Mouse (Mus musculus): ENCODE measurements around the gene Pde10a.
"Not testable (repeated sequence)": the region's sequence is repeated elsewhere in the genome, so short reads cannot be mapped to it uniquely, and the experiment has no call there.

The Pde10a gene

DNA sequence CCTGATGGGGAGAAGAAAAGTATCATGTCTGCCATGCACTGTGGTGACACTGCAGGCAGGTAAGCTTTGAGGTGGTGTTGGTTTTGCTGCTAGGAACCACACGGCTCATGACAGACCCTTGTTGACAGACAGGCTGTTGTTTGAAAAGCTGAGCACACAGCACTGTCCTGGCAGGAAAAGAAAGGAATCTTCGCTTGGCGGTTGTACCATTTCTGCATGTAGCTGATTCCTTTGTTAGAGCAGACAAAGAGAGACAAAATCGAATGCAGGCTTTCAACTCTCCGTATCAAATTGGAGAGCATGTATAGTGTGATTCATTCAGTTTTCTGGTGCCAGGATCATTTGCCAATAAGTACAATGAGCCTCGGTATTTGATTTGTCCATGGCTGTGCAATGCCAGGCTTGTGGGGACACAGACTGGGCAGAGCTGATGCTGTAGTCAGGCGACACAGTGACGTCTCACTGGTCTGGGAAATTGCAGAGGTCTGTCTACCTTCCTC, 122.2 kb downstream of the Pde10a start:
- no peak for DNase-seq (ENCODE audit: low read depth, low spot score)

- no peak for DNase-seq (ENCODE audit: low read depth, low spot score)
Measured at GRCm38 (mm10) chr17:8648310-8648709, 123.1 kb downstream of the Pde10a start.

DNA sequence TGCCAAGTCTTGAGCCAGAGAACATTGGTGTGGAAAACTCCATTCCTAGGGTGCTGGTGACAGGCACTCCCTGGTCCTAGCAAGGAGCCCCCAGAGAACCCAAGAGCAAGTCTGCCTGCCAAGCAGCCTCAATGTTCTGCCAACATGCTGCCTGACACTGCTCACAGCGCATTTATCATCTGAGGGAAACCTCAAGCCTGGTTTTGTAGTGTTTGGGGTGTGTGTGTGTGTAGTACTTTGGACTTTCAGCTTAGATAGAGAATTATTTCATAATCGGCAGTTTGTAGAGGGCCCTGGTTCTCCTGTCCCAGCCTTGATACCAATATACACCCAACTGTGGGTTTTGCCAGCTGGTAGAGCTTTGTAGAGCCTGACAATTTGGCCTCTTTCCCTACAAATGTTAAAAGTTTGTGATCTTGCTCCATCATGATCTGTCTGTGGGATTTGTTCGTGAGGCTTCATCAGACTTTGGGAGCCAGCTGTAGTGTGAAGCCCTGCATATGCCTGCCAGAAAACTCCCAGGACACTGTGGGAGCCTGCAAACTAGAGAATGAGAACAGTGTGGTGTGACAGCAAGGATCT, 127.6 kb downstream of the Pde10a start:
- no peak for DNase-seq (ENCODE audit: low read depth, low spot score)

- no peak for DNase-seq (ENCODE audit: low read depth, low spot score)
Measured at GRCm38 (mm10) chr17:8657661-8658060, 132.5 kb downstream of the Pde10a start.

GRCm38 (mm10) chr17:8658751-8659454, 133.7 kb downstream of the Pde10a start:
- no peak for DNase-seq (ENCODE audit: low read depth, low spot score)

GRCm38 (mm10) chr17:8666912-8667311, 141.7 kb downstream of the Pde10a start:
- DNase-seq (ENCODE audit: low read depth, low spot score), result no peak

GRCm38 (mm10) chr17:8674651-8675050, 149.5 kb downstream of the Pde10a start:
- no peak for DNase-seq (ENCODE audit: low read depth, low spot score)

- no peak for DNase-seq (ENCODE audit: low read depth, low spot score)
Measured at GRCm38 (mm10) chr17:8686356-8686755, 161.2 kb downstream of the Pde10a start.

GRCm38 (mm10) chr17:8688096-8688495, 162.9 kb downstream of the Pde10a start:
- no peak for DNase-seq (ENCODE audit: low read depth, low spot score)

GRCm38 (mm10) chr17:8698265-8698664, 173.1 kb downstream of the Pde10a start:
- no peak for DNase-seq (ENCODE audit: low read depth, low spot score)

- no peak for DNase-seq (ENCODE audit: low read depth, low spot score)
Measured at GRCm38 (mm10) chr17:8698793-8699192, 173.6 kb downstream of the Pde10a start.

- DNase-seq (ENCODE audit: low read depth, low spot score), result no peak
Measured at GRCm38 (mm10) chr17:8701096-8701495, 175.9 kb downstream of the Pde10a start.

DNA sequence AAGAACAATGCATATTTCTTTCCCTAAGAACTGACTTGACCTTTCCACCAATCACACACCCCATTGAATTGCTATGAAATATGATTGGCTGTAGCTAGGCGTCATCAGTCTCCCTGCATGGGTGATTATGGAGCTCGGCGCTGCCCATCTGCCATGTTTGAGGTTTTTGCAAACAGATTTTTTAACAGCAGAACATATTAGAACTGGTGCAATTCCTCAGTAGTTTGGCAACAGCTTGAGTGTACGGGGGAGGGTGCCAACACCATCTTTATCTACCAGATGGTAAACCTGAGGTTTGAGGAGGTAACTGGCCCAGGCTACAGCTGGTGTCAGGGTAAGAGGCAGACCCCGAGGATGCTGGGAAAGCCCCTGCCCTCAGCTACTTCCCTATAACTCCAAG, 177.3 kb downstream of the Pde10a start:
- no peak for DNase-seq (ENCODE audit: low read depth, low spot score)

DNA sequence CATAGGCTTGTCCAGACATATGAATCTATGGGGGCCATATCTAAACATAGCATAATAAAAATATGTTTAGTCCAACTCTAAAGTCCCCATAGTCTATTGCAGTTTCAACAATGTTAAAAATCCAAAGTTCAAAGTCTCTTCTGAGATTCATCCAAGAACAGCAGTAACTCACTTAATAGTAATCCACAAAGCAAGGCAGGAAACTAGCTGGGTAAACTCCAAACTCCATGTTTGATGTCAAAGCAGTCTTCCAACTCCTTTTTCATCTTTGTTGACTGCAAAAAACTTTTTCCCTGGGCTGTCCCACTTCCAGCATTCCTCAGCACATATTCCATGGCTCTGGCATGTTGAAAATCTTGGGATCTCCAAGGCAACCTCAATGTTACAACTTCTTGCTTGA, 182.8 kb downstream of the Pde10a start:
- no peak for DNase-seq (ENCODE audit: low read depth, low spot score)

- not testable (repeated sequence) for DNase-seq (ENCODE audit: low read depth, low spot score)
Measured at GRCm38 (mm10) chr17:8712734-8713133, 187.6 kb downstream of the Pde10a start.

- no peak for DNase-seq (ENCODE audit: low read depth, low spot score)
Measured at GRCm38 (mm10) chr17:8720961-8721360, 195.8 kb downstream of the Pde10a start.

GRCm38 (mm10) chr17:8724464-8724974, 199.3 kb downstream of the Pde10a start:
- no peak for DNase-seq (ENCODE audit: low read depth, low spot score)

- no peak for DNase-seq (ENCODE audit: low read depth, low spot score)
Measured at GRCm38 (mm10) chr17:8728646-8729045, 203.5 kb downstream of the Pde10a start.

DNA sequence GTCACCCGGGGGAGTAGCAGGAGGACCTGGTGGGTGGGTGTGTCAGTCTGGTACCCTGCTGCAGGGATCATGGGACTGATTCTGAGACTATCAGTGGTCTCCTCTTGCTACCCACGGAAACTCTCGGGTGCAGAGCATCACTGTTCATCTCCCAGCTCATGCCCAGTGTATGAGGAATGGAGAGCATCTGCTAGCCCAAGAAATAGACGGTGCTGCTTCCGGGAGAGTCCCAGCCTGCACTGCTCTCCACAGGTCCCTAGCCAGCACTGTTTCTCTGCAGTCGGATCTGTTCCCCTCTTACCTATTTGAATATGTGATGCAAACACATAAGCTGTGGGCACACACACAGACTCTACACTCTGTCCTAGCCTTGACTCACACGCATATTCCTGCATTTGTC, 204.6 kb downstream of the Pde10a start:
- DNase-seq (ENCODE audit: low read depth, low spot score), result no peak

GRCm38 (mm10) chr17:8731073-8731472, 205.9 kb downstream of the Pde10a start:
- DNase-seq (ENCODE audit: low read depth, low spot score), result no peak

DNA sequence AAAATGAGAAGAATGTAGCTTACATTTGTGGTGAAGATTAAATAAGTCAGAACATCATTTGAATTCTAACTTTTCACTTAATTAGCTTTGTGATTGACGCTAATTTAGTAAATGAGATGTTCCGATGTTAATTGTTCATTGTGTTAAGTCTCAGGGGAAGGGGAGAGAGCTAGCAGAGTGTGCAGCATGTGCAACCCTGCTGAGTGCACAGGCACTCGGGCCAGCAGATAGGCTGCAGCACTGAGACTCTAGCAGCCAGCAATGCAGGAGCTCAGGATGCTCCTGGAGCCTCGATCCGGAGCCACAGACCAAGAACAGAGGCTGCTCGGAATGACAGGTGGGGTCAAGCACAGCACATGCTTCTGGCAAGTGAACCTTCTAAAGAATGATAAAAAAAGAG, 211.1 kb downstream of the Pde10a start:
- no peak for DNase-seq (ENCODE audit: low read depth, low spot score)

DNA sequence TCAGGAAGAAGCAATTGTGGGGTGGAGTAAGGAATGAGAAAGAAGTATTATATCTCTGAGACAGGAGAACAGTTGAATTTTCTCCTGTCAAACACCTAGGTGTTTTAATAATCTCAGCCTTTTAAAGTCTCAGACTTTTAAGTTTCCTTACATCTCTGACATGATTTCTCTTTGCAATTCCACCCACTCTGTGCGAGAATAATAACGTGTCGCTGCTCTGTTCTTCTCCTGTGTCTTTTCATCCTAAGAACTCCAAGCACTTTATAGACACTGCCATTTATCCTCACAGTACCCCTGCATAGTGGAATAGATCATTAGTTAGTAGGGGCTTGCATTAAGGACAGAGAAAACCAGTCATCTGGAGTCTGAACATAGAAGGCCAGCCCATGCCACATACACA, 217.6 kb downstream of the Pde10a start:
- no peak for DNase-seq (ENCODE audit: low read depth, low spot score)

DNA sequence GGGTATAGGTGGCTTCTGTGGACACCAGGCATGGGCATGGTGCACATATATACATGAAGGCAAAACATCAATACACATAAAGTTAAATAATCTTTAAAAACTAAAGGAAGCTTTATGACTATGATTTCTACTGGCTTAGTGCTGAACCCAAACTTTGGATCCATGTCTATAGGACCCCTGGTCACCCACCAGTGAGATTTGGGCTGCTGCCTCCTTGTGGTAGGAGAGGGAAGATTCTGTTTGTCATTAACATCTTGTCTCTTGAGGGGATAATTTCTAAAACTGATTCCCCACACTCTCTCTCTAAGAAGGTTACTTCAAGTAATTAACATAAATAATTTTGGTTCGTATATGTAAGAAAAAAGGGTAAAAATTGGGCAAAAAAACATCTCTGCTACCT, 220.2 kb downstream of the Pde10a start:
- DNase-seq (ENCODE audit: low read depth, low spot score), result no peak

Data from embryo, embryonic 11.5 days (tissue).